Mouse (Mus musculus) small intestine, adult 2 months (tissue): ENCODE measurements at regions not wholly inside any gene's neighbourhood (a gene's known extent, or its start where the extent isn't known, plus 50 kb on each side); places are given as distances from the start of the nearest gene placed in this dataset.

Experiments used
- CTCF ChIP-seq: fragments of 200-500 bp; IDR thresholded peaks from 2 replicates; pipeline ENCODE4 v1.5.1; 2012; ENCODE audit warnings: low read depth, mild to moderate bottlenecking, control low read depth, inconsistent platforms, low read length, moderate library complexity, mixed read lengths; ENCODE audit not compliant: insufficient replicate concordance, insufficient read length; ENCODE audit errors: extremely low read depth
- POLR2A ChIP-seq: fragments of 200-500 bp; IDR thresholded peaks from 2 replicates; pipeline ENCODE4 v1.6.1; 2012; ENCODE audit warnings: low read depth, mild to moderate bottlenecking, control low read depth, inconsistent platforms, low read length, moderate library complexity

DNA sequence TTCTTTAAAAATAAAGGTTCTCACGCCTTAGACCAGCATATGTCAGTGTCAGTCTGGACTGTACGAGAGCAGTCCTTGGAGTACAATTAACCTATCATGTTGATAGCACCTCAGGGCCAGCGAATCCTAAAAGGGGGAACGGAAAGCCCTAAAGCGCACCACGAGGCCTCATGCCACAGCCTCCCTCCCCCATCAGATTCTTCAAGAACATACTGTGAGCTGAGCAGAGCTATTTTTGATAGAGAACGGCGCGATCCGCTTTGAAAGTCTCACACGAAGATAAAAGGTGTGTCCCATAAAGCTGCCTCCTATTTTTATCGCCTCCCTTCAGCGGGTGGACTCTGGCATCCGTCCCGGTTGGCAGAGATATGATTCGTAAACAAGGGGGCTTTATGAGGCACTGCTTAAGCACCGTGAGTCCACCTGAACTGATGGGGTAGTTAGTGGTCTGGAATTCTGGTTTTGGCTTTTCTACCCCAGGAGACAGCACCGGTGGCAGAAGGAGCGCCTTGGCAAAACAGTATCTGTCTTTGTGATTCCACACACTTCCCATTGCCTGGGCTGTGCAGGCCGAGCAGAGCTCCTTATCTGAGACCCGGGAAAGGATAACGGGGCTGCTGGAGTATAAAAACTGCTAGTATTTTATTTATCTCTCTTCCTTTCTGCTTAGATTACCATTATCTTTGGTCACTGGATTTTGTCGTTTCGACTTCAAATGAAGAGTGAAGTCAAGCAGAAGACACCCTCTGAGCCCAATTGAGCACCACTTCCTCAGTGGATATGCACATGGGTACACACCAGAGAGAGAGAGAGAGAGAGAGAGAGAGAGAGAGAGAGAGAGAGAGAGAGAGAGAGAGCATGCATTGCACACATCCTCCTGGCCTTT, 149.6 kb downstream of the Dhx15 start:
- TF ChIP-seq POLR2A: no peak
- TF ChIP-seq CTCF: no peak
